ENCODE assay signal across 8 mouse cellular contexts in the genomic region with DNA sequence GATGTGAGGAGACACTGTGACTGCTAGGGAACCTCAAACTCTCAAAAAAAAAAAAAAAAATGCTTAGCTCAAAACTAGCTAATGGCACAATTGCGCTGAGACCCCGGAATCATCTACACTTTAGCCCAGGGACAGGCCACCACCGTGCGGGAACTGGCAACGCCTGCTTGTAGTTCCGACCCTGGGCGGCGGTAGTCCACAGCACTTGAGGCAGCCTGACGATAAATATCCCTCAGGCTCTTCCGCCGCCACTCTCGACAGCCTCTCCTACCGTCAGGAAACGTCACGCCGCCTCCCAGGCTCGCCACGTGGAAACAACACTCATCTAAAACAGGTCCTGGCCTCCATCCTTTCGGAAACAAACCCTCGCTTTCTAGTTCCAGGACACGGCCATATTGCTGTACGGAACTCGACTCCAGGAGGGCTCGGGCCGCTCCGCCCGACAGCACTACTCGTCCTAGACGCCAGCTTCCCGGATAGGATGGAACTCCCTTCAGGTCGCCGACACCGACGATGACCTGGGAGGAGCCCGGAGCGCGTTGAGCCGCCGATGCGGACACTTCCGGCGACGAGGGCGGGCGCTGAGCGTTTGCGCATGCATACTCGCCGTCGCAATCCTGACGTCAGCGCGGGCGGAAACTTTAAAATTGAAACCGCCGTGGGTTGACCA. TPM values are rescaled to one million over a fixed set of nuclear protein-coding genes. Genes with fewer than 3 reads are reported as not detected.
DNase-seq lines count a peak whose midpoint lies in the region; ATAC-seq and TF ChIP-seq lines count a peak whose summit lies in the region.

A gene (minus strand): TSS at position 554 of the 670 bp plus-strand sequence.

- DNase-seq in gastrocnemius, adult 8-10 months (ENCODE audit: low spot score in 2 of 2), result peak; percentile 77 to 89
- DNase-seq in hindlimb bud, embryonic 11.5 days (ENCODE audit: extremely low spot score, low read depth, low spot score), result peak; percentile 82
- peak; percentile 85 to 96 for DNase-seq in left cerebral cortex, adult 8-10 months (ENCODE audit: low spot score in 2 of 2)
- peak; percentile 96 to 97 for DNase-seq in right cerebral cortex, postnatal 10 days (ENCODE audit: low spot score in 2 of 2)
- DNase-seq in urinary bladder, postnatal 25 days (ENCODE audit: low spot score), result peak; percentile 88

- peak; percentile 86 for ATAC-seq in activated CD4-positive, CD25-positive, alpha-beta regulatory T cell, adult 4 months

- no peaks in the 10 kb centered on the region for H3K27me3 ChIP-seq in megakaryocyte, embryonic 14.5 days (replicated peaks)

- H3K4me1 ChIP-seq in cortical plate, adult 2 months (ENCODE audit: control insufficient read depth, insufficient read depth, low read length), result peaks cover 1% of the 10 kb centered on the region; the same call in 1 of the 2 replicates
- H3K4me1 ChIP-seq in megakaryocyte, embryonic 14.5 days, result peaks cover 21% of the 10 kb centered on the region

- peak within 1 kb of the TSS; percentile 63 for H3K4me3 ChIP-seq in cortical plate, adult 2 months (ENCODE audit: insufficient read depth, low read length)
- H3K4me3 ChIP-seq in megakaryocyte, embryonic 14.5 days (replicated peaks), result peak within 1 kb of the TSS; percentile 96

- no peaks in the 10 kb centered on the region for H3K9me3 ChIP-seq in megakaryocyte, embryonic 14.5 days

- no peak for TF ChIP-seq CTCF in cortical plate, adult 2 months (IDR thresholded peaks at IDR 0.05; ENCODE audit: extremely low read depth, insufficient read depth, low read length)

- H3K27ac ChIP-seq in cortical plate, adult 2 months (ENCODE audit: insufficient read depth, low read length), result peak within 1 kb of the TSS; percentile 81

- TF ChIP-seq POLR2A in cortical plate, adult 2 months (IDR thresholded peaks at IDR 0.05; ENCODE audit: extremely low read depth, insufficient read depth, low read length), result no peak

- peaks cover 4% of the 10 kb centered on the region for H3K36me3 ChIP-seq in megakaryocyte, embryonic 14.5 days (replicated peaks; ENCODE audit: low read length)

RNA-seq across cellular contexts. Expression of the gene that starts here (rescaled TPM):
- polyA plus RNA-seq in activated CD4-positive, CD25-positive, alpha-beta regulatory T cell, adult 4 months (2017; shearing (Covaris generic)), result 10 to 100 TPM; 18.5 to 20.6 TPM
- polyA plus RNA-seq in cortical plate, adult 2 months (2012; rRNA removed), result 9.4 and 9.6 TPM in 2 replicates
- 1 to 10 TPM; 7.0 to 8.9 (median 7.3) TPM for total RNA-seq in gastrocnemius, adult 8-10 months (2022)
- total RNA-seq in left cerebral cortex, adult 8-10 months (2022), result 10 to 100 TPM; 14.0 to 17.9 (median 15.3) TPM
- 1.7 TPM in 1 of 2 replicates, not detected in the other for polyA plus RNA-seq in megakaryocyte, embryonic 14.5 days (2012; ENCODE audit: insufficient read depth, low replicate concordance)

Comparison
In these comparisons a context has a peak if more than half of its experiments do, and no peak if none do; other contexts are left out.
1. Peak in every context shown above with its lines: DNase-seq, ATAC-seq, H3K4me3 ChIP-seq and H3K27ac ChIP-seq.